Mouse (Mus musculus) stomach, postnatal 0 days (tissue): Measurements from ENCODE around the gene Mif4gd. TPM values are rescaled to one million over a fixed set of nuclear protein-coding genes. Genes with fewer than 3 reads are reported as not detected.

Experiments used
- ATAC-seq: fragments of 200-750 bp; cut with Nextera tagmentation; 2 replicates; pipeline ENCODE4 v1.8.0; 2017; ENCODE audit not compliant: low FRiP score, low TSS enrichment
- DNase-seq: peaks from one replicate; pipeline ENCODE4 v3.0.0-alpha.2; 2016; ENCODE audit warnings: low spot score
- H3K27ac ChIP-seq: fragments of 300-500 bp; sonication (generic); replicated peaks from 2 replicates; pipeline ENCODE4 v1.5.1; 2014; ENCODE audit warnings: mild to moderate bottlenecking, control low read depth
- H3K27me3 ChIP-seq: fragments of 300-500 bp; sonication (generic); 2 replicates; pipeline ENCODE4 v1.6.1; 2014; ENCODE audit warnings: low read length; ENCODE audit not compliant: control insufficient read depth, insufficient read depth
- H3K36me3 ChIP-seq: fragments of 300-500 bp; sonication (generic); 2 replicates; pipeline ENCODE4 v1.6.1; 2014; ENCODE audit warnings: low read length, mixed read lengths; ENCODE audit not compliant: control insufficient read depth, insufficient read depth
- H3K4me1 ChIP-seq: fragments of 300-500 bp; sonication (generic); replicated peaks from 2 replicates; pipeline ENCODE4 v1.6.1; 2014; ENCODE audit warnings: antibody characterized with exemption; ENCODE audit not compliant: control insufficient read depth, insufficient read depth
- H3K4me2 ChIP-seq: fragments of 300-500 bp; sonication (generic); replicated peaks from 2 replicates; pipeline ENCODE4 v1.6.1; 2014; ENCODE audit warnings: low read depth, mild to moderate bottlenecking, control low read depth, moderate library complexity
- H3K4me3 ChIP-seq: fragments of 300-500 bp; sonication (generic); 2 replicates; pipeline ENCODE4 v1.5.1; 2014; ENCODE audit warnings: low read depth, low read length, control low read depth
- H3K9ac ChIP-seq: fragments of 300-500 bp; sonication (generic); 2 replicates; pipeline ENCODE4 v1.6.1; 2014; ENCODE audit warnings: mild to moderate bottlenecking, low read length, control low read depth, mixed read lengths
- H3K9me3 ChIP-seq: fragments of 300-500 bp; sonication (generic); 2 replicates; pipeline ENCODE4 v1.6.1; 2016; ENCODE audit warnings: low read length; ENCODE audit not compliant: control insufficient read depth
- CTCF ChIP-seq: IDR thresholded peaks from 2 replicates; pipeline ENCODE4 v1.5.1; 2016; ENCODE audit warnings: antibody characterized with exemption, low read depth, mild to moderate bottlenecking, moderate library complexity
- EP300 ChIP-seq: optimal IDR thresholded peaks from 2 replicates; pipeline ENCODE3; 2016; ENCODE audit warnings: antibody characterized with exemption
- WGBS: fragments of 180-500 bp; shearing (Covaris S2); extraction: QIAGEN DNeasy Blood & Tissue Kit; methylation state at CpG from one replicate; pipeline ENCODE4 v1.1.7; 2014; 5-methylcytosine and 5-hydroxymethylcytosine counted together
- polyA plus RNA-seq: library from polyadenylated mRNA; unstranded; fragments of >200 nt; fragmentation: Nextera tagmentation; extraction: Ambion mirVana; gene quantifications from 2 replicates; pipeline ENCODE4 v1.2.1, GENCODE M21; 2015

The Mif4gd gene
- polyA plus RNA-seq, 1 experiment from 2014 or later, result 48.9 TPM

DNA sequence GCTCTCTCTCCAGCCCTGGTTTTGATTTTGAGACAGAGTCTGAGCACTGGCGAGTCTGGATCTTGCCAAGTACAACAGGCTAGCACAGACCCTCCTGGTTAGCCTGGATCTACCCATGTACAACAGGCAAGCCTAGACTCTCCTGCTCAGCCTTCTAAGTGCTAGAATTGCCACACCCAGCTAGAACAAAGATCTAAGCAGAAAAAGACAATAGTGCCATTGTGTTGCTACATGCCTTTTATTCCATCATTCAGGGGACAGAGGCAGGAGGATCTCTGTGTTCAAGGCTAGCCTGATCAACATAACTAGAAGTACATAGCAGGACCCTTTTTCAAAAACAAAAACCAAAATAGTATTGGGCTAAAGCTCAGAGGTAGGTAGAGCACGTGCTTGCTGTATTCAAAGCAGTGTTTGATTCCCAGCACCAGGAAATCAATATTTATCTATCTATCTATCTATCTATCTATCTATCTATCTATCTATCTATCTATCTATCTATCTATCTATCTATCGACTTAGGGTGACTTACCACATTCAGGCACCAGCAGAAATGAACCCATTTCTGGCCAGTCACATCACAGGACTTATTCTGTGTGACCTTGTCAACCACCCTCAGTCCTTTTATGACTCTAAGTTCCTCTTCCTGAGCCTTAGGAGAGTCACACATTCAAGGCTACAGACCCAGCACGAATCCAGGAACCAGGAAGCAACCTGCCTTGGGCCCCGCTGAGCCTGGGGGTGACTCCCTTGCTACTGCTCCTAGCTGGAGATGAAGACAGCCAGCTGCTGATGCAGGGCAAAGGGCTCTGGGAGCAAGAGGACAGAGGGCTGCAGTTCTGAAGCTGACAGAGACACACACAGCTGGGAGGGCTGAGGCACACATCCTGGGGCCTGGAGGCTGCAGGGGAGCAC lies 26.0 kb upstream of the Mif4gd start:
- TF ChIP-seq CTCF, result no peak
- TF ChIP-seq EP300, result no peak
- Histone ChIP-seq H3K4me1 (no peaks in the 10 kb centered on the region), H3K4me2 (no peak overlapping the region), H3K27ac (0 out of 2 replicates have a peak overlapping the region, but pooled peaks have one; percentile 4), H3K4me3 (no peak overlapping the region), H3K9ac (peak overlapping the region; percentile 31; the same call in 1 of the 2 replicates), H3K27me3 (no peaks in the 10 kb centered on the region), H3K9me3 (no peaks in the 10 kb centered on the region), H3K36me3 (no peaks in the 10 kb centered on the region)
- WGBS, result 60% methylated on average over 5 of the region's 5 CpGs
- ATAC-seq, result peak; percentile 58
- DNase-seq, result peak; percentile 45

DNA sequence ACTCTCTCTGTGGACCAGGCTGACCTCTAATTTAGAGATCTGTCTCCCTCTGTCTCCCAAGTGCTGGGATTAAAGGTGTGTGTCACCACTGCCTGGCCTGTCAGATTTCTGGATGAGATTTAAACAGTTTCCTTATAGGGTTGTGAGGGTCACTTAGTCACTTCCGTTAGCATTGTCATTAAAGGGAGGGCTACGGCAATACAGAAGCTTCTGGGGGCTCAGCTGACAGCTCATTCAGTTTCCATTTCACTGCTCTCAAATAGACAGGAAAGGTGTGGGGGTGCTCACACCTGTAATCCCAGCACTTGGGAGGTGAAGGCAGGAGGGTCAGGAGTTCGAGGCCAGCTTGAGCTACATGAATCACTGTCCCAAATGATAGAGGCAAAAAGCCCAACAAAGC lies 24.2 kb upstream of the Mif4gd start:
- Histone ChIP-seq H3K27ac (no peak overlapping the region), H3K4me1 (no peaks in the 10 kb centered on the region), H3K9ac (no peak overlapping the region), H3K4me3 (no peak overlapping the region), H3K9me3 (no peaks in the 10 kb centered on the region), H3K27me3 (no peaks in the 10 kb centered on the region), H3K4me2 (no peak overlapping the region), H3K36me3 (no peaks in the 10 kb centered on the region)
- DNase-seq (no peak), ATAC-seq (no peak)
- TF ChIP-seq CTCF (no peak), EP300 (no peak)
- 81% methylated on average over 3 of the region's 3 CpGs for whole genome bisulfite sequencing

DNA sequence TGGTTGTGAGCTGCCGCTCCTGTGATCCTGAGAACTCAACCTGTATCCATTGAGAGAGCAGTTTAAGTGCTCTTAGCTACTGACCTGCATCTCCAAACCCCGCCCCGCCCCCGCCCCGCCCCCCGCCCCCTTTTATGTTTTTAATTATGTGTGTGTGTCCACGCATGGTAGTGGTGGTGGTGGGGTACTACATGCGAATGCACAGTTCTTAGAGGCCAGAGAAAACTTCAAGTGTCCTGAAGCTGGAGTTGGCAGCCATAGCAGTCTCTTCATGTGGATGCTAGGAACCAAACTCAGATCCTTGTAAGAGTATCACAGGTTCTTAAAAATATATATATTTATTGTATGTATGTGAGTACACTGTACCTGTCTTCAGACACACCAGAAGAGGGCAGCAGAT lies 22.7 kb upstream of the Mif4gd start:
- Histone ChIP-seq H3K36me3 (no peaks in the 10 kb centered on the region), H3K9ac (no peak overlapping the region), H3K4me2 (no peak overlapping the region), H3K27me3 (no peaks in the 10 kb centered on the region), H3K27ac (no peak overlapping the region), H3K9me3 (no peaks in the 10 kb centered on the region), H3K4me1 (no peaks in the 10 kb centered on the region), H3K4me3 (no peak overlapping the region)
- WGBS, result 75% methylated on average over 8 of the region's 8 CpGs
- TF ChIP-seq CTCF (no peak), EP300 (no peak)
- ATAC-seq, result no peak
- DNase-seq, result no peak

DNA sequence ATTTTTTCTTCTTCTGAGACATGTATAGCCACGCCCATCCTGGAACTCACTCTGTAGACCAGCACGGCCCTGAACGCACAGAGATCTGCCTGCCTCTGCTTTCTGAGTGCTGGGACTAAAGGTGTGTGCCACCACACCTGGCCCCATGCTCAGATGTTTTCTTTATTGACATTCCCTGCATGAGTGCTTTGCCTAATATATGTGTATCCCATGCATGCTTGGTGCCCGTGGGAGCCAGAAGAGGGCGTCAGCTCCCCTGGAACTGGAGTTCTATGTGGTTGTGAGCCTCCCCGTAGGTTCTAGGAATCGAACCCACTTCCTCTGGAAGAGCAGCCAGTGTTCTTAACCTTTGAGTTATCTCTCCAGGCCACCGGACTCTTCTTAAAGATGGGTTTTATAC lies 22.3 kb upstream of the Mif4gd start:
- H3K27ac ChIP-seq, result no peak overlapping the region
- ATAC-seq (no peak), DNase-seq (no peak)
- no peak overlapping the region for H3K4me2 ChIP-seq
- H3K36me3 ChIP-seq, result no peaks in the 10 kb centered on the region
- H3K9me3 ChIP-seq, result no peaks in the 10 kb centered on the region
- H3K9ac ChIP-seq, result no peak overlapping the region
- H3K4me3 ChIP-seq, result no peak overlapping the region
- WGBS, result 84% methylated on average over 8 of the region's 8 CpGs
- no peaks in the 10 kb centered on the region for H3K27me3 ChIP-seq
- H3K4me1 ChIP-seq, result no peaks in the 10 kb centered on the region
- TF ChIP-seq CTCF (0 out of 2 replicates have a peak, but pooled peaks have one; percentile 8), EP300 (no peak)

DNA sequence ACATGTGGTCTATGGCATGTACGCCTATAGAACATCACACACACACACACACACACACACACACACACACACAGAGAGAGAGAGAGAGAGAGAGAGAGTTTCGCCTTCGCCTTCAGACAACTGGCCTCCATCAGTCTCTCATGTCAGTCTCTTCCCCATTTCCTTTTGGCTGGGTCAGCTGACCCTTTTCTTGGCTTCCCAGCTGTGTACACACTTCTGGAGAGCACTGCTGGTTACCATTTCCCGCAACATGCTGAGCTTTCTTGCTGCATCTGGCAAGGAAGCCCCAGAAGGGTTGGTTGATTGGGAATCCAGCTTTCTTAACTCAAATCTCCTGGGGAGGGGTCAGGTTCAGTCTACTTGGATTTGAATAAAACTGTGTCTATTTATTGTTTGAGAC lies 21.3 kb upstream of the Mif4gd start:
- no peaks in the 10 kb centered on the region for H3K36me3 ChIP-seq
- H3K4me1 ChIP-seq, result no peaks in the 10 kb centered on the region
- TF ChIP-seq EP300 (no peak), CTCF (no peak)
- DNase-seq, result no peak
- H3K4me2 ChIP-seq, result no peak overlapping the region
- no peak for ATAC-seq
- H3K27ac ChIP-seq, result no peak overlapping the region
- 42% methylated on average over 4 of the region's 4 CpGs for WGBS
- no peaks in the 10 kb centered on the region for H3K9me3 ChIP-seq
- no peaks in the 10 kb centered on the region for H3K27me3 ChIP-seq
- H3K9ac ChIP-seq, result no peak overlapping the region
- H3K4me3 ChIP-seq, result no peak overlapping the region

DNA sequence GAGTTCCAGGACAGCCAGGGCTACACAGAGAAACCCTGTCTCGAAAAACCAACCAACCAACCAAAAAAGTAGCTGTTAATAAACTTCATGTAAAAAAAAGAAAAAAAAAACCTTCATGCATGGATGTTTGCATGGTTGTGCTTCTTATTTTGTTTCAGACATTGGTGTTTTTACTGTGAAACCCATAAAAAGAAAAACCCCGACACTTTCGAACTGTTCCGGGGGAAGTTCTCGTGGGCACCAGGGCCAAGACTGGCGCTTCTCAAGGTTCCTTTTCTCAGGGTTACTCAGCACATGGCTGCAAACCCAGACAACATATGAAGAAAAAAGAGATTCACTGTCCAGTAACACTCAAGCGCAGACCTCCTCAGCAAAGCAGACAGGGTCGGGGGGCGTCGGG lies 20.1 kb upstream of the Mif4gd start:
- no peak overlapping the region for H3K4me2 ChIP-seq
- no peaks in the 10 kb centered on the region for H3K4me1 ChIP-seq
- no peak overlapping the region for H3K27ac ChIP-seq
- ATAC-seq (no peak), DNase-seq (no peak)
- H3K27me3 ChIP-seq, result no peaks in the 10 kb centered on the region
- no peak overlapping the region for H3K4me3 ChIP-seq
- no peak for TF ChIP-seq EP300
- TF ChIP-seq CTCF, result no peak
- 86% methylated on average over 10 of the region's 10 CpGs for WGBS
- no peak overlapping the region for H3K9ac ChIP-seq
- no peaks in the 10 kb centered on the region for H3K9me3 ChIP-seq
- H3K36me3 ChIP-seq, result no peaks in the 10 kb centered on the region
